Mouse (Mus musculus) 3134 (cell line): ENCODE results near the gene Rbm42.

Experiments
- DNase-seq: peaks from one replicate; pipeline ENCODE4 v3.0.0-alpha.2; 2011; ENCODE audit warnings: low spot score; ENCODE audit not compliant: insufficient read length; ENCODE audit errors: extremely low read depth

Rbm42 gene

DNA sequence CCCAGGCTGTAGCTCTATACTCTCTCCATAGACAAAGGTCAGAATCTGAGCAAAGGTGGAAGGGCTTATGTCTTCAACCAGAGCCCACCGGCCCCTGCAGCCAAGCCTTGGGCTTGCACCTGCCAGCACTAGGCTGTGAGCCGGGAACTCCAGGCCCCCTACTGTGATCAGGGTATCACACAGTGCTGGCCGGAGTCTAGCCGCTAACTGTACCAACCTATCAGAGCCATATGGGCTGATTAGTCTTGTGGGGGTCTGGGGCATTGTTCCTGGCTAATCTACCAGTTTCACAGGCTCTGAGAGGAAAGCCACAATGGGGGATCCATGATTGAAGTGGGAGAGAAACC lies 58.5 kb downstream of the Rbm42 start:
- DNase-seq = no peak
